Mouse (Mus musculus) layer of hippocampus, postnatal 10 days (tissue): Measurements from ENCODE around the gene Sufu. TPM values are rescaled to one million over a fixed set of nuclear protein-coding genes. Genes with fewer than 3 reads are reported as not detected.

Experiments used
- DNase-seq, 2 experiments: peaks; one replicate each; pipeline ENCODE4 v3.0.0; 2021; ENCODE audit warnings: low spot score in 2 of 2
- total RNA-seq, 2 experiments: library from RNA; stranded (reverse); gene quantifications; 2 replicates each; pipeline ENCODE4 v1.2.3; 2021

The Sufu gene
- total RNA-seq, 2 experiments from 2014 or later, result 20.8 to 21.9 TPM

DNA sequence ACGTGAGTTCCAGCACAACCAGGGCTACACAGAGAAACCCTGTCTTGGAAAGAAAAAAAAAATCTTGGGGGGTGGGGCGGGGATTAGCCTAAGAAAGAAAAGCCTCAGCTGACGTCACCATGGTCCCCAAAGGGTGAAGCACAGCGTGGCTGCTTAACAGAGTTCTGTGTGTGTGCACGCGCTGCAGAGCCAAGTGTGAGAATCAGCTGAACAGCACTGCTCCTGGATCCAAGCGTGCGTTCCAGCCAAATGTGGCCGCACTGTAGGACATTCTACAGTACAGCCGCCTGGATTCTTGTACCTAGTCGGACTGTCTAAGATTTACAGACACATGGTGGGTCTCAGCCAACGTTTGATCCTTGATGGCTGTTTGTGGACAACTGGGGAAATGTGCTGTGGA, 29.8 kb downstream of the Sufu start:
- no peak for DNase-seq

DNA sequence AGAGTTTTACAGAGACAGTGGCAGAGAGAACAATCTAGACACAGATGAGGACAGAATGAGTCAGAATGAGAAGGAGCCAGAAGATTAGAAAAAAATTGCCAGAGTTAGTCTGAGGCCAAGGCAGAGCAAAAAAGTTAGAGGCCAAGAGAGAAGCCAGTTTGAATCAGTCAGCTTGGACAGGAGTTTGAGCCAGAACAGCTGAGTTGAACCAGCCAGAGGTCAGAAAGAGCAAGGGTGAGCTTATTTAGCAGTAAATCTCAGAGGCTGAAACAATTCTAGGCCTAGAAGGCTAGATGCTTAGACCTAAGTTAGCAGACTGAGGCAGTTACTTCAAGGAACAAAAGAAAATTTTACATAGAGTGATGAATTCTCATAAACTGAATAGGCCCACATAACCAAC, 32.6 kb downstream of the Sufu start:
- DNase-seq, result no peak

DNA sequence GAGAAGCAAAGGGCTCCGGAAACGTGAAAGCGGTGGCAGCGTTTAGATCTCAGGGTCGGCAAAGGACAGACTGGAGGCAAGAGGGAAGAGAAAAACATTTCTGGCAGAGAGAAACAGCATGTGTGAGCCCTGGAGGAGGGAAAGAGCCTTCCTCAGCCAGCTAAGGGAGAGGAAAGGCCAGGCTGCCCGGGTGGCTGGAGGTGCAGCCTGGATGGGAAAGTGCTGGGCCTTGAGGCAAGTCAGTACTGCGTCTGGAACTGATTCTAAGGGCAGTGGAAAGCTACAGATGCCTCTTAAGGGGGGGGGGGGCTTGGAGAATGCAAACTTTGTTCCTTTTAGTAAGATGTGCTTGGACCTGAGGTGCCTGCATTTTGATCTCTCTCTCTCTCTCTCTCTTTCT, 37.0 kb downstream of the Sufu start:
- DNase-seq, result no peak

DNA sequence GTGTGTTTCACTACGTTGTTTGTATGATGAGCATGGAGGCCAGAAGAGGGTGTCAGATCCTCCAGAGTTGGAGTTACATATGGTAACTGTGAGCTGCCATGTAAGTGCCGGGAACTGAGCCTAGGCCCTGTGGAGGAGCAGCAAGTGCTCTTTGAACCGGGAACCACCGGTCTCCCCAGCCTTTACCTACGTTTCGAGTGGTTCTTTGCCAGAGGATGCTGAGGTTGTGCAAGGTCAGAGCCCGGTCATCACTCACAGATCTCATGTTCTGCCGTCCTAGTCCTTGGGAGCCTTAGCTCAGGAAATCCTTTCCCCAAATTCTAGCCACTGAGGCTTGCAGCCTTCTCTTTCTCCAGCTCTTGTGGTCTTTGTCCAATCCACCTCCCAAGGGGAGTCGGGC, 37.5 kb downstream of the Sufu start:
- no peak for DNase-seq

DNA sequence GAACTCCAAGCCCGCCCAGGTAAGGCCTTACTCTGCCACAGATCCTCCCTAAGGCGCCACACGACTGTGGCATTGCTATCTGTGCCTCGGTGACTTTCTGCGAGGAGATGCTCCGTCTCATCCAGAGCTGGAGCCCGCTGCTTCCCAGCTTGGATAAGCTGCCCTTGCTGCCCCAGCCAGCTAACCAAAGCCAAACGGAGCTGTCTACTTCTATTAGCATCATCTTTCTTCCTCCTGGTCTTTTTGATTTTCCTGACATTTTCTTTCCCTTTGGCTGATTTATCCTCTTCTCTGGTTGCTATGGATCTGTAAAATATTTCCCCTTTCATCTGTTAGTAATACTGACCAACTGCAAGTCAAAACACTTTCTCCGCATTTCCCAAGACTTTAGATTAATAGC, 37.9 kb downstream of the Sufu start:
- no peak for DNase-seq

DNA sequence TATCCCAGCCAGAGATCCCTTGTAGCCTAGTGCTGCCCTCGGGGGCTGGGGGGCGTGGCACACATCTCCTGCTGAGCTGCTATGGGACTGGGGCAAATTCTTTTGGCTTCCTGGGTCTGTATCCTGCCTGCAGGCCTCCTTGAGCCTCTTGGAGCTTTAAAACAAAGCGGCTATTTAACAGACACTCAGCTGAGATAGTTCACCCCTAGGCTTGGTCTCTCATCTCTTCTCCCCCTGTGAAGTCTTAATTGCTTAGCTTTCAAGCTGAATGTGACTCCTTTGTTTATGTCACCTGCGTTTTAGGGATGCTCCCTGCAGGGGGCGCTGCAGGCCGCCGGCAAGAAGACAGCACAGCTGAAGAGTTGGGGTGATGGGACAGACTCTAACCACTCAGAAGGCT, 38.8 kb downstream of the Sufu start:
- no peak for DNase-seq

DNA sequence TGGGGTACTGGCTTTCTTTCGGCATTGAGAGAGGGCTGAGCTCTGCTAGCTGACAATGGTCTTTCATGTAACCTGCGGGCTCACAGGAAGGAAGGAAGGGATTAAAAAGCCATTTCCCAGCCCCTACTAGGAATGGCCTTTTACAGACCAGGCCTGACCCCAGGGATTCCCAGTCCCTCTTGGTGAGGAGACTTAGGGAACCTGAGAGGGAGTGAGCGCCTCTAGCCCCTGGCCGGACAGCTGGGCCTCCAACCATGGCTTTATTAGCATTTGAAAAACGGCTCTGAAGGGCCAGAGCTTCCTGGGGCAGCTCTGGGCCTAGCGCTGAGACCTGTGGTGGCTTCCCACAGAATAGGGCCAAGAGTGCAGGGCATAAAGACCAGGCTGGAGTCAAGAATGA, 46.8 kb downstream of the Sufu start:
- no peak for DNase-seq

DNA sequence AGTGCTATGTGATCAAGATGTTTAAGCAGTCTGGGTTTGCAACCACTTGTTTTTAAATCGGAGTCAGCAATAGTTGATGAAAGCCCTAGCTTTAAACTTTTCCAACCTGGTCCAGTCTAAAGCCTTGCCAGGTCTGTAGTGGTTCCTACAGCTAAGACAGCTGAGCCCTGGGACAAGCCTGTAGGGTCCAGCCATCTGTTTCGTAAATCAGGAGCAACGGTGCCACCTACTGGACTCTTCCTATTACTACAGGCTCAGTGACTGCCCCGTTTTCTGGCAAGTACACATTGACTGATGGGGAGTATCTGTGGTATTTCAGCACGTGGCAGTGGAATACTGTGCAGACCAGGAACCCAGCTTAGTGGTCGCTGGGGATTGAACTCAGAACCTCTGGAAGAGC, 47.5 kb downstream of the Sufu start:
- DNase-seq, result peak; percentile 87 to 89

DNA sequence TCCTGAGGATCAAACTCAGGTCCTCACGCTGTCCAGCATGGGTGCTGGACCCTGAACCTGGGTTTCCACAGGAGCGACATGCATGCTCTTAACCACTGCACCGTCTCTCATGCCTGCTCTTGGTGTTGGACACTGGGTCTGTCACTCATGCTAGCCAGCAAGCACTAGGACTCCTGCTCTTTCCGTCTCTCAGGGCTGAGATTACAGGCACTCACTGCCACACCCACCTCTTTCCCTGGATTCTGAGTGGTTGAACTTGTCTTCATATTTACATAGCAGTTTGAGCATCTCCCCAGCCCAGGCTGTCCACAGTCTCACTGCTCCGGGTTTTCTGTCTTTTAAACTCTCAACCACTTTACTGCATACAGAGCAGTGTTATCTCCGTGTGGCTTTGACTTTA, 48.9 kb downstream of the Sufu start:
- DNase-seq, result no peak

DNA sequence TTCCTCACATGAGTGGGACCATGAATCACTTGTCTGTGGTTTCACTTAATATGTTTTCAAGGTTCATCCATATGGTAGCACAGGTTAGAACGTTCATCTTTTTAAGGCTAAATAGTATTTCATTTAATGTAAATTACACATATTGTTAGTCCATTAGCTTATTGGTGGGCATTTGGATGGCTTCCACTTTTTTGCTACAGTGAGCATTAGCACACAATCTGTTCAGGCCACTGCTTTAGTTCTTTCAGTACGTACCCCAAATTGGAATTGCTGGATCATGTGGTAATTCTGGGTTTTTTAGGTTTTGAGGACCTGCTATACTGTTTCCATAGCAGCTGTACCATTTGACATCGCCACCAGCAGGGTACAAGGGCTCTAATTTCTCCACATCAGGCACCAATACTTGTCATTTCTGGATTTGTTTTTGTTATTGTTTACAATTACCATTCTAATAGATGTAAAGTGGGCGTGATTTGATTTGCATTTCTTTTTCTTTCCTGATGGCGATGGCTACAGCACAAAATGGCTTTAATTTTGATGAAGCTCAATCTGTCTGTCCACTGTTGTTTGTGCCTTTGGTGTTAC, 49.8 kb downstream of the Sufu start:
- DNase-seq, result no peak

DNA sequence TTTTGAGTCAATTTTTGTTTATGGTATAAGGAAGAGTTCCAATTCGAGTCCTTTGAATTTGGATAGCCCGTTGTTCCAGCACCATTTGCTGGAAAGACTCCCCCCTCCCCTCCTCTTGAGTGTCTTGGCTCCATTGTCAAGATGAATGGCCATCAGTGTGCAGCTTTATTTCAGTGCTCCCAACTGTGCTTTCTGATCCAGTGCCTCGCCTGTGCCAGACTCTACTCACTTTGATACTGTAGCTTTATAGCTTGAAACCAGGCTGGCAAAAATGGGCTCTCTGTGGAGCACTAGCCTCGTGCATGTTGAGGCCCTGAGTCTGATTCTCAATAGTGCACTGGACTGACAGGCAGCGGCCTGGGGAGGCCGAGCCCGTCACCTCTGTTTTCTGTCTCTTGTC, 50.4 kb downstream of the Sufu start:
- no peak for DNase-seq

DNA sequence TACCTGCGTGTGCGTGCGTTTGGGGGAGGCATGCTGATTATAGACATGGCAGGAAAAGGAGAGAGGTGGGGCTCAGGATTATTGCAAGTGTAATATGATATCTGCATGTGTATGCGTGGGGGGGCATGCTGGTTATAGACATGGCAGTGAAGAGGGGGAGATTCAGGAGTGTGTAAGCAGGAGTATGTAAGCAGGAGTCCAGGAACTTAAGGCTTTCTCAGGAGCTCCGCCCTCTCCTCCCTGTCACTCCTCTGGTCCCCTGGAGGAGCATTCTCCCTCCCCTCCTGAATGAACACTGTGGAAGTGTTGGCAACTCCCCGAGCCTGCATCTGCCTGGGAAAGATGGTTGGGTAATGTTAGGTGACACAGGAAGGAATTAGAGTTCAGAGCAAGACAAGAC, 51.2 kb downstream of the Sufu start:
- DNase-seq, result no peak

DNA sequence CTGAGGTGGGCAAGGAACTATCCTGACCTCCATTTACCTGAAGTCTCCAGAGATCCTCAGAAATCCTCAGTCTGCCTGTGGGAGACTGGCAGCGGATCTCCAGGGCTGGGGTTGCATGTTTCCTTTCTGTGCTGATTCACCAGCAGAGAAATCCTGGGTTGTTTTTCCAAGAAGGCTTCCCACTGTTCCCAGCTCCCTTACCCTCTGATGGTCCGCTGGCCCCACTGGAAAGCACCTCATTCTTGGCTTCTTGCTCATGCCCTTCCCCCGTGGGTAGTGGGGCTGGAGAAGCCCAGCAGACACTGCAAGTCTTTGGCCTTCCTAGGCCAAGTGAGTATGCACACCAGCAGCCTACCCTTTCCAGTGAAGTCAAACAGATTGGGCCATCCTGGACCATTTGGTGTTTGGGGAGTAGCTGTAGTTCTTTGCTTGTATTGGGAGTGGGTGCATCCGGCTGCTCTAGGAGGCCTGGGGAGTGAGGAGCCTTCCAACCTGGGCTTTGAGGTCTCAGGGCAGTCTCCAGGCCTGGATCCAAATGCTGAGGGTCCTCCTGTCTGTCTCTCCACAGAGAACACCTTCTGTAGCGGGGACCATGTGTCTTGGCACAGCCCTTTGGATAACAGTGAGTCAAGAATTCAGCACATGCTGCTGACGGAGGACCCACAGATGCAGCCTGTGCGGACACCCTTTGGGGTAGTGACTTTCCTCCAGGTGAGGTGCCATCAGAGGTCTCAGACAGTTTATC, 52.7 kb downstream of the Sufu start:
- no peak for DNase-seq

DNA sequence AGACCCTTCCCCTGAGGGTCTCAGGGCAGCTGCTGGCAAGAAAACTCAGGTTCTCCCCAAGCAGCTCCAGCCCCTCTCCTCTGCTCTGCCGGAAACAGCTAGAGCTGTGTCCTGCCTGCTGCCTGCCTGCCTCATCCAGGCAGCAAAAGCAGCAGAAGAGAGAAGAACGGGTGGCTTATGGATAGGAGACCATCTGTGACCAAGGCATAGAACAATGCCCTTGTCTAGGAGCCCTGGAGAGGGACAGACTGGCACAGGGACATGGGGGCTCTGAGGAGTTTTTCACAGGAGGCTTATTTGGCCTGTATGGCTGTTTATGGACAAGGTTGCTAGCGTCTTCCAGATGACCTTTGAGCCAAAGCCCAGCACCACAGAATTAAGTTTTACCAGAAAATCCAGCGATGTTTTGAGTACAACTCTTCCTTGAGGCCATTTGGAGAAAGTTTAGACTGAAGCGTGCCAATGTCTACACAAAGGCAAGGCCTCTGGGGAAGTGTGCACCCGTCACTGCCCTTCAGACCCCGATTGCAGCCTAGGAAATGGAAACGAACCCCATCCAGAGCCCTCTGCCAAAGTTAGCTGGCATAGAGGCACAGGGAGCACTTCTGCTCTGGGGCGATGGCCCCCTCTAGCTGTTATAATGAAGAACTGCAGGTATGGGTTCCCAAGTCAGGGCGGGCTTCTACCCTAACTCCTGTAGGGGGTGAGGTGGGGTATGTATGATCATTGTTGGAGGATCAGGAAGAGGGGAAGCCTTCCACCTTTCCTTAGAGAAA, 55.5 kb downstream of the Sufu start:
- DNase-seq, result peak; percentile 72 to 78

DNA sequence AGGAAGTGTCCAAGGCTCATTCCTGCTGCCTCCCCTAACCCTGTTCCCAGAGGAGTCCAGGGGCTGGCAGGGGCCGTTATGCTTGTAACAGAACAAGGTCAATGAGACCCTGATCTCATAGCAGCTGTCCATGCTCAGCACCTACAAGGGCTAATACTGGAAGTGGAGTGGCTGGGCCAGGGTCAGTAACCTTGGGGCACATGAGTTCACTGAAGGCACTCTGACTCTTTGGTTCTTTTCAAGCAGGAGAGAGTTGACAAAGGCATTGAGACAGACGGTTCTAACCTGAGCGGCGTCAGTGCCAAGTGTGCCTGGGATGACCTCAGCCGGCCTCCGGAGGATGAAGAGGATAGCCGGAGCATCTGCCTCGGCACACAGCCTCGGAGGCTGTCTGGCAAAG, 56.2 kb downstream of the Sufu start:
- DNase-seq, result no peak

DNA sequence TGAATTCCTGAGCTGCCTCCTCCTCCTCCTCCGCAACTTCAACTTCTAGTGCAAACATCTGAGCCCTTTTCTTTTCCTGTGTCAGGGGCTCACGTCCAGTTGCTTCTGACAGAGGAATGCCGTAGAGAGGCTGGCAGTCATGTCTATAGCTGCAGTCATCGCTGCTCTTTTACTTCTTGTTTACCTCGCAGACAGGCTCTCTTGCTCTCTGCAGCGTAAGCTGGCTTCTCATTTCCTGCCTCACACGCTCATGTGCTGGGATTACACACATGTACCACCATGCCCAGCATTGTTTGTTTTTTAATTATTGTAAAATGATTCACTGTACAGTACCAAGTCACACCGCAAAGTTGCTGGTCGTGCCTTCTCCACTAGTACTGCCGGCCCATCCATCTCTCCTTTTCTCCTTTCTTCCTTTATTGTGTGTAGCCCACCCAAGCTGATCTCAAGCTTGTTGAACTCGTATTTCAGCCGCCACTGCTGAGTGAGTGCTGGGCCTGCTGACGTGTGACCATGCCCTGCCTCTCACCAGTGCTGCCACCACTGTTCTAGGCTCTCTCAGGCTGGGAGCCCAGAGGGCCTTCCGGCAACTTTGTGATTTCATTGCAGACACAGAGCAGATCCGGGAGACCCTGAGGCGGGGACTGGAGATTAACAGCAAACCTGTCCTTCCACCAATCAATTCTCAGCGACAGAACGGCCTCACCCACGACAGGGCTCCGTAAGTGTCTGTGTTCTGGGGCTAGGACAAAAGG, 57.6 kb downstream of the Sufu start:
- DNase-seq, result no peak

DNA sequence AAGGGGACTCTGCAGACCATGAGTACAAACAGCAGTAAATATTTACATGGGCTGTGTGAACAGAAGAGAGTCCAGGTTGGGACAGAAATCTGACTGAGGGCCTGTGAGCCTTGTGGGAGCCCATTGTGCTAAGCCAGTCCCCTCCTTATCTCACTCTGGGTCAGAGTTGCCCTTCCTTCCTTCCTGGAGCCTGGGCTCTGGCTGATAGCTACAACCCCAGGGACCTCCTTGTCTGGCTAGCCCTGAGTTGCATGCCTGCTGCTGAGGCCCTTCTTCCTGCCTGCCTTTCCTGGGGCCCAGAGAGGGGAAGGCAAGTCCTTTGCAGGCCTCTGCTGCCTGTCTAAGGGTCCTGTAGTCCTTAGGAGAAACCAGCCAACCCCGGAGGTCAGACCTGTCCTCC, 58.3 kb downstream of the Sufu start:
- no peak for DNase-seq

DNA sequence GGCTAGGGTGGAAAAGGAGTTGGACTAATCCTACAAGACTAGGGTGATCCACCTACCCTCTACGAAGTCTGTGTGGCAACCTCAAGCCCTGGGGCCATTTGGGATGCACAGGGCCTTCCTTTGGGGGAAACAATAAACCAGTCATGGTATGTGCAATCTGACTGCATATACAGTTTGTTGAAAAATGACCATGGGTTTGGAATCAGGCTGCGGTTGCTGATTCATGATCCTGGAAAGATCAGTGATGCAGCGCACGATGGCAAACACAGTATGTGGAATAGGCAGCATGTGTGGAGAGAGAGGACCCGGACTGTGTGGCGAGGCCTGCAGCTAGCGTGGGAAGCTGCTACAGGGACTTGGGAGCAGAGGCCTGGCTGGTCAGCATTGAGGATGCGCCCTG, 58.9 kb downstream of the Sufu start:
- DNase-seq, result no peak

DNA sequence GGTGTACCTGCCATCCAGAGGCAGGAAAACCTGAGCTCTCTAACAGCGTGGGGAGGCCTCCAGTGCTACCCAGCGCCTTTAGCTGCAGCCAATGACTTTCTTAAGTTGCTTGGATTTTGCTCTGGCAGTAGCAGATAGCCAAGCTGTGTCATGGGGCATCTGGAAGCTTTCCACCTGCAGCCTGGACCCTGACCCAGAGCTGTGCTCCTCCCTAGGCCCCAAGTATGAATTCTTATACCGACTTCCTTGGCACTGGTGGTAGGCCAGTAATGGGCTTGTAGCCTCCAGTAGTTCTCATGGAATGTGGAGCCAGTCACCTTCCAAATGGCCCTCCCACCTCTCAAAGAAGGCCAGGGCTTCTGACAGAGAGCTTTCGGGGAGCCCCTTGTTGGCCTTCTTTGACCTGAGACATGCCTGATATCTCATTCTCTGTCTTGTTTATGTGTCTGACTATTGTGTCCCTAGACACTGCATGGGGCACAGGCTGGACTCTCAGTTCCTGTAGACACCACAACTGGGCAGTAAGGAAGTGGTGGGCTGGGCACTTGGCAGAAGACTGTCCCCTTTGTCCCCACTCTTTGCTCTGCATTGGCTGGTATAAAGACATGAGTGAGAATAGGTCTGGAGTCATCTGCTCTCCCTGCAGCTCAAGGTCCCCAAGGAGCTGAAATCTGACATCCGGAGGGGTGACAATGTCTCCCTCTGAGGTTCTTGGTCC, 59.5 kb downstream of the Sufu start:
- DNase-seq, result no peak

DNA sequence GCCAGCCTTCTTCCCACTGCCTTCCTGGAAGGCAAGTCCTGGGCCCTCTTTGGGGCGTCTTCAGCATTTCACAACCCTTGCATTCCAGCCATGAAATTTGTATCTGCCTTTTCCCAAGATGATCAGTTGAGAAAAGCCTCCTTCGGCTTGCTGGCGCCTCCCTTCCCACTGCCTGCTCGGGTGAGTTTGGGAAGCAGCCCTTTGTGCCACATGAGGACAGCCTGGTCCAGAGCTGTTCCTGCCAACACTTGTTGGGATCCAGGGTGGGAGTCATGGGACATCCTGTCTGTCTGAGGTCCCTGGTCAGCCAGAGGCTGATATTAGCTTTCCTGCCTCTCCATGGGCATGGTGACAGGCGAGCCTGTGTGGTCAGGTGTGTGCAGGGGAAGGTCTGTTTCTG, 61.1 kb downstream of the Sufu start:
- no peak for DNase-seq

DNA sequence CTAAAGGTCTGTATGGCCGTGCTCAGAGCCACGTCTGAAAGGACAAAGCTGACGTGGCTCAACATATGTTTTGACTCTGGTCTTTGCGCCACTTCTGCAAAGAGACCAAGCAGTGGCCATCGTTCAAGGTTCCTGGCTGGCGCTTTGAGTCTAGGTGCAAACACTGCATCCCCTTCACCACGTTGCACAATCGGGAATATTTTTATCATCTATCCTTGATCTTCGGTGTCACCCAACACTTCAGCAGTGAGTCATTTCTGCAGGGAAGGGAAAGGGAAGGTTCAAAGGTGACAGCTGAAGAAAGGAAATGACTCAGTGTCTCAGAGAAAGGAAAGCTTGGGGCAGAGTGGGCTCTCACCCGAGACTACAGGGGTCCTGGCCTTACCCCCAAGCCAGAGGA, 62.6 kb downstream of the Sufu start:
- DNase-seq, result no peak
